Mouse (Mus musculus) kidney, adult 18-20 months (tissue): ENCODE measurements around the gene Dmtf1.
A peak's percentile ranks its signal among the peaks of the same experiment; 100 is the strongest.

Experiments
- DNase-seq: peaks from one replicate; pipeline ENCODE4 v3.0.0; 2021

Dmtf1 gene

DNA sequence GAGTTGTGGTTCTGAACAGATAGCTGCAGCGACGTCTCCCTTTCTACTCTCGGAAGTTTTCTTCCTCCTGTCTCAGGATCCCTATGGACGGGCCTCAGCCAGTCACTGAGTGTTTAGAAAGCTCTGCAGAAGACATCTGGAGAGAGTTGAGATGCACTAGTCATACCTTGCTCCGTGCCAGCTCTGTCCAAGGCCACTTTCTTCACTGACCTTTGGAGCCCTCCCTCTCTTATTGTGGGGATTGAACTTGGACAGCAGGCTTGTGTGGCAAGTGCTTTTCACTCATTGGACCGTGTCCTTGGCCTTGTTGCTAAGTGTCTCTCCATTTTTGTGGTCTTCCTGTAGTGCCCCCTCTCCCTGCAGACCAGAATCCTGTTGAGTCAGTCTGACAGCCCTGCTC, 54.8 kb downstream of the Dmtf1 start:
- DNase-seq, result peak; percentile 33

GRCm38 (mm10) chr5:9103958-9104357, 57.6 kb downstream of the Dmtf1 start:
- no peak for DNase-seq

DNA sequence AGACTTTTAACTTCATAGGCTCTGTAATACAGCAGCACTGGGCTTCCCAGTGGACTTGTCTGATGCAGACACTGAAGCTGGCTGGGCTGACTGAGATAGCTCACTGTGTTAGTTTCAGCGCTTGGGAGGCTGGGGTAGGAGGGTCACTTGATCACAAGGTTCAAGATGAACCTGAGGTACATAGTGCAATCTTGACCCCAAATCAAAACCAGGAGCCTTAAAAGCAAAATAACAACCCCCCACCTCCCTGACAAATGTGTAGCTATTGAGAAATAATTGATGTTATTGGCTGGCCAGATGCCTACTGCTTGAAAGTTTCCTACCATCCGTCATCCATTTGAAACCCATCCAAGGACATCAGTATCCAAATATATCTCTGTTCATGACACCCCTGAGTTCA, 58.9 kb downstream of the Dmtf1 start:
- DNase-seq, result no peak

GRCm38 (mm10) chr5:9100849-9101801, 60.5 kb downstream of the Dmtf1 start:
- peak; percentile 73 for DNase-seq

DNA sequence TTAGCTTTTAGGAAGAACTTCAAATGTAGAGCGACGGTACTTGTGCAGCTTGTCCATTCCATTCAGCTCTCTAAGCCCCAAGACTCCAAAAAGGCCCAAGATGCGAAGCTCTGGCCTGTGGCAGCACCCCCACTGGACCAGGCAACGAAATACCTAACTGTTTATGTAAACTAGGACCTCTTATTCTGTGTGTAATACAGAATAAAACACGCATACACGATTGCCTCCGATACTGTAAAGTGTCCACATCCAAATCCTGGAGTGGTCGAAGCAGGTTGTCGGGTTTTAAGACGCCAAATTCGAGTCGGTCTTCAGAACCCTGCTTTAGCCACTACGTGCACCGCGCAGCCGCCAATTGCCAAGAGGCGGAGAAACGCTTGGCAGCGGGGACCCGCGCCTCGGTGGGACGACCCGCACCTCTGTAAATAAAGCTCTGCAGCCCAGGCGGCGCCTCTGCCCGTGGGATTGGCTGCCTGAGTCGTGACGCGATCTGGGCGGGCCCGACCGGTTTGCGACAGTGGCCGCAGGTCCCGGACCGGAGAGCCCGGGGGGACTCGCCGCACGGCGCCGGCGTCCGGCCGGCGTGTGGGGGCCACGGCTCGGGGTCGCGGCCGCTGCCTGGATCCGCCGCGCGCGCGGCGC, 61.2 kb downstream of the Dmtf1 start, which contains the start of gene Tmem243:
TSS of gene Tmem243 (plus strand) at position 462 of the 642 bp plus-strand sequence.
- DNase-seq, result peak; percentile 93

GRCm38 (mm10) chr5:9093490-9093889, 68.1 kb downstream of the Dmtf1 start:
- DNase-seq, result no peak

DNA sequence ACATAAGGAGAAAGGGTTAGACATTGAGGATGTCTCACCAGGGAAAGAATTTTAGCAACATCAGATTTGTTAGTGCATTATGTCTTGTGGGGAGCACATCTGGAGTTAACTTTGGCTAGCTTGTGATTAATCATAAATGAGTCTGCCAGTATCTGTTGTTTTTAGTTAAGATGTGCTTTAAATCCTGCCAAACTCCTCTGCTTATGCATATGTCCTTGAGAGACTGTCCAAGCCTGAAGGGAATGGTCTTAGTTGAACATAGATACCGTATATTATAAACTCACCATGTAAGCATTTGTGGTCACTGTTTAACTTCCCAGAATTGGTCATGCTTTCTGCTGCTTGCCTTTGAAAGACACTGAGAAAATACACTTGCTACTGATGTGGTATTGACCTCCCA, 68.9 kb downstream of the Dmtf1 start:
- no peak for DNase-seq

GRCm38 (mm10) chr5:9090493-9091106, 71.0 kb downstream of the Dmtf1 start:
- no peak for DNase-seq

GRCm38 (mm10) chr5:9086924-9087719, 74.5 kb downstream of the Dmtf1 start:
- no peak for DNase-seq

GRCm38 (mm10) chr5:9079773-9080501, 81.6 kb downstream of the Dmtf1 start:
- no peak for DNase-seq

DNA sequence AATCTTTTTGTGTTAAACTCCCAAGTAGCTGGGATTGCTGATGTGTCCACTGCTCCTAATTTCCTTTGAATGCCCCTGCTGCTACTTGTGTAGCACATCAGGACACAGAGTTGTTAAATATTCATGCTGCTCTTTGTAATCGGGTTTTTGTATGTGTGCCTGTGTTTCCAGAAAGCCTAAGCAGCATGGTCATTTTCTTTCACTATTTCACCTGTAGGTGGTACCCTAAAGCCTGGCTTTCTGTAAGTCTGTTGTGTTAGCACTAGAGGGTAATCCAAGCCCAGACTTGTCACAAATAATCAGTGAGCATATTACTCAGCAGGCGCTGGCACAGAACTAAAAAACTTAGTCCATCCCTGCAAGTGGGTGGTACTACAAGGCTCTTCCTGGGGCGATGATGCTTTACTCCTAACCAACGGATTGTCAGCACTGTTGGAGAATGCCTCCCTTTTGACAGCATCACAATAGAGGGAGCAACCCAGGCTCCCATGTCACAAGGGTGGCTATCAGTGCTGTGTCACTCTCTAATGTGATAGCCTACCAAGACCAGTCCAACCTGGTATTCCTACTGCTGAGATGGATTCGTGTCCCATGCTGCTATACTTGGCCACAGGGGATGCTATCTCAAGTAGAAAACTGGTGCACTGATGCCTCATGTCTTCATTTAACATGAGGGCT, 88.3 kb downstream of the Dmtf1 start:
- DNase-seq, result peak; percentile 7

DNA sequence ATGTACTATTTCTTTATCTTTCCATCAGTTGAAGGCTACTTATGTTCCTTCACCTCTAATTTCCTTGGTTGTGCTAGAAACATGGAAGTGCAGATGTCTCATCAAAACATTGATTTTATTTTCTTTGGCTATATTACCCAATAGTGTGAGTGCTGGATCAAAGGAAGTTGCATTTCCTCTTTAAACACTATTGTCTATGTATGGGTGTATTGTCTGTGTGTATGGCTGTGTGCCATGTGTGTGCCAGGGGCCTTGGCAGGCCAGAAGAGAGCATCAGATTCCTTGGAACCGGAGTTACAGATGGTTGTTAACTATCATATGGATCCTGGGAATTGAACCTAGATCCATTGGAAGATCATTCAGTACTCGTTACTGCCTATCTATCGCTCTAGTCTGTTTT, 90.2 kb downstream of the Dmtf1 start:
- DNase-seq, result no peak

DNA sequence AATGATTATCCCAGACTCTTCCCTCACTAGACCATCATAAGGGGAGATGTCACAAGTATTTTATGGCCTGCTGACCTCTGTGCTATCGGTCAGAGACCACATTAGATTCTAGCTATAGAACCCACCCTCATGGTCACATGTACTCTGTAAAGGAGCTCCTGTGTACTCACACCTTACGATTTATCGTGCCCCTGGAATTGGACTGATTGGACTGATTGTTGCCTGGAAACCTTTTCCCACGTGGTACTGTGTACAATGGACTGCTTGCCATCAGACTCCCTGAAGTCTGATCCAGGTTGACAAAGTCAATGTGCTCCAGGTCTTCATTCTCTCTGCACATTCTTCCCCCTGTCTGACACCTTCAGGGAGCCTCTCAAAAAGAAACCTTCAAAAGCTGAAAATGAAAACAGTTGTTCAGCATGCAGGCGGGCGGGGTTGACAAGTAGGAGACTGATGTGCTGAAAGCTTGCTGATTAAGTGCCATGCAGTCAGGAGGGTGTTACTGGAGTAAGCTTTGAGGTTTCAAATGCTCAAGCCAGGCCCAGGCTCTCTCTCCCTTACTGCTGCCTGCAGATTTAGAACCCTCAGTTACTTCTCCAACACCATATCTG, 91.9 kb downstream of the Dmtf1 start:
- DNase-seq, result no peak

DNA sequence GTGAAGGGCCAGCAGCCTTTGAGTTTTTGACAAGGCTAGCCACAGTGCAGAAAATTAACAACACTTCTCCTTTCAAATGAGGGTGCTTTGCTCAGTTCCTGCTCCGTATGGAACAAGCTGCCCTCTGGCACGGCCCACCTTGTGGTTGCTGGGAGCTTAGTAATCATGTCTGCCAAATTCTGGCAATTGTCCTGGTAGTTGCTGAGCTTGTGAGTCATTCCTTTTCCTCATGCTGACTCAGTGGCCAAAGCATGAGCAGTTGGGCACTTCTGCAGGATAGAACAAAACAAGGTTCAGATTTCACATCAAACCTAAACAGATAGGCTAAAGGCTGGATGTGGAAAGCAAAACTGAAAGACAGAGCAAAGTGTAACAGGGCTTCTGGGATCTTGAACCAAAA, 92.7 kb downstream of the Dmtf1 start:
- no peak for DNase-seq
